Mouse (Mus musculus) brown adipose tissue, adult 24 weeks (tissue): ENCODE data around the gene Mical2. TPM values are rescaled to one million over a fixed set of nuclear protein-coding genes. Genes with fewer than 3 reads are reported as not detected.
A peak's percentile ranks its signal among the peaks of the same experiment; 100 is the strongest.

ENCODE experiments used
- H3K27ac ChIP-seq: fragments of 200-500 bp; replicated peaks from 2 replicates; pipeline ENCODE4 v1.5.1; 2012; ENCODE audit warnings: low read depth, mild to moderate bottlenecking, low read length
- H3K4me1 ChIP-seq: fragments of 200-500 bp; 2 replicates; pipeline ENCODE4 v1.6.1; 2012; ENCODE audit warnings: low read length, mixed read lengths; ENCODE audit not compliant: control insufficient read depth, insufficient read depth, insufficient read length
- H3K4me3 ChIP-seq: fragments of 200-500 bp; 2 replicates; pipeline ENCODE4 v1.5.1; 2012; ENCODE audit warnings: low read depth, mild to moderate bottlenecking, low read length, moderate library complexity; ENCODE audit not compliant: insufficient read depth
- polyA plus RNA-seq: library from polyadenylated mRNA; stranded (reverse); fragments of >200 nt; gene quantifications from 2 replicates; pipeline ENCODE4 v1.2.4, GENCODE M21; 2012; ENCODE audit not compliant: missing spikeins, insufficient read depth, insufficient read length

The Mical2 gene
- polyA plus RNA-seq, 1 experiment: 18.7 TPM

GRCm38 (mm10) chr7:112226446-112227265, 1.0 kb downstream of the Mical2 start:
- H3K4me1 ChIP-seq: peaks cover 4% of the 10 kb centered on the region; the same call in 1 of the 2 replicates
- no peak overlapping the region for H3K27ac ChIP-seq
- H3K4me3 ChIP-seq: peak overlapping the region; percentile 82

- Histone ChIP-seq H3K4me3 (peak overlapping the region; percentile 82; the same call in 1 of the 2 replicates), H3K4me1 (peaks cover 7% of the 10 kb centered on the region; the same call in 1 of the 2 replicates), H3K27ac (no peak overlapping the region)
Observed at GRCm38 (mm10) chr7:112227266-112227562, 1.6 kb downstream of the Mical2 start.

GRCm38 (mm10) chr7:112228827-112229498, 3.3 kb downstream of the Mical2 start:
- Histone ChIP-seq H3K4me1 (peaks cover 11% of the 10 kb centered on the region), H3K27ac (no peak overlapping the region), H3K4me3 (no peak overlapping the region)

GRCm38 (mm10) chr7:112231731-112232130, 6.1 kb downstream of the Mical2 start:
- no peak overlapping the region for H3K27ac ChIP-seq
- no peak overlapping the region for H3K4me3 ChIP-seq
- H3K4me1 ChIP-seq: peaks cover 19% of the 10 kb centered on the region

- H3K27ac ChIP-seq: no peak overlapping the region
- no peak overlapping the region for H3K4me3 ChIP-seq
- H3K4me1 ChIP-seq: peaks cover 24% of the 10 kb centered on the region
Observed at GRCm38 (mm10) chr7:112233345-112234005, 7.8 kb downstream of the Mical2 start.

- Histone ChIP-seq H3K4me1 (peaks cover 32% of the 10 kb centered on the region), H3K27ac (no peak overlapping the region), H3K4me3 (no peak overlapping the region)
Observed at GRCm38 (mm10) chr7:112234410-112234809, 8.8 kb downstream of the Mical2 start.

GRCm38 (mm10) chr7:112235493-112235892, 9.8 kb downstream of the Mical2 start:
- Histone ChIP-seq H3K4me3 (no peak overlapping the region), H3K4me1 (peaks cover 33% of the 10 kb centered on the region), H3K27ac (no peak overlapping the region)

GRCm38 (mm10) chr7:112237211-112237610, 11.6 kb downstream of the Mical2 start:
- Histone ChIP-seq H3K27ac (peak overlapping the region; percentile 52; the same call in 1 of the 2 replicates), H3K4me1 (peaks cover 30% of the 10 kb centered on the region)

GRCm38 (mm10) chr7:112237868-112238267, 12.2 kb downstream of the Mical2 start:
- Histone ChIP-seq H3K4me3 (no peak overlapping the region), H3K4me1 (peaks cover 30% of the 10 kb centered on the region), H3K27ac (peak overlapping the region; percentile 52)

More at GRCm38 (mm10) chr7:112237211-112237610, 11.6 kb downstream of the Mical2 start:
- H3K4me3 ChIP-seq: no peak overlapping the region

GRCm38 (mm10) chr7:112238768-112239728, 13.4 kb downstream of the Mical2 start:
- Histone ChIP-seq H3K27ac (no peak overlapping the region), H3K4me1 (peaks cover 26% of the 10 kb centered on the region), H3K4me3 (no peak overlapping the region)

- no peak overlapping the region for H3K4me3 ChIP-seq
- H3K4me1 ChIP-seq: peaks cover 18% of the 10 kb centered on the region
- H3K27ac ChIP-seq: no peak overlapping the region
Observed at GRCm38 (mm10) chr7:112240748-112241147, 15.1 kb downstream of the Mical2 start.

GRCm38 (mm10) chr7:112241211-112241944, 15.7 kb downstream of the Mical2 start:
- H3K4me1 ChIP-seq: peaks cover 22% of the 10 kb centered on the region
- H3K27ac ChIP-seq: no peak overlapping the region
- H3K4me3 ChIP-seq: no peak overlapping the region

- Histone ChIP-seq H3K4me1 (peaks cover 21% of the 10 kb centered on the region), H3K27ac (no peak overlapping the region), H3K4me3 (no peak overlapping the region)
Observed at GRCm38 (mm10) chr7:112241945-112242329, 16.3 kb downstream of the Mical2 start.

GRCm38 (mm10) chr7:112242587-112242986, 16.9 kb downstream of the Mical2 start:
- Histone ChIP-seq H3K27ac (no peak overlapping the region), H3K4me1 (peaks cover 15% of the 10 kb centered on the region)

More at GRCm38 (mm10) chr7:112242587-112242986, 16.9 kb downstream of the Mical2 start:
- H3K4me3 ChIP-seq: no peak overlapping the region
